Mouse (Mus musculus): ENCODE data around the gene Cfap70.

Gene Cfap70

GRCm38 (mm10) chr14:20423046-20423445 lies 29.0 kb downstream of the Cfap70 start:
- no peak for DNase-seq (ENCODE audit: low spot score)

- DNase-seq (ENCODE audit: low spot score): no peak
Measured at GRCm38 (mm10) chr14:20422257-20422656, 29.8 kb downstream of the Cfap70 start.

GRCm38 (mm10) chr14:20400071-20400470 lies 52.0 kb downstream of the Cfap70 start:
- no peak for DNase-seq (ENCODE audit: low spot score)

DNA sequence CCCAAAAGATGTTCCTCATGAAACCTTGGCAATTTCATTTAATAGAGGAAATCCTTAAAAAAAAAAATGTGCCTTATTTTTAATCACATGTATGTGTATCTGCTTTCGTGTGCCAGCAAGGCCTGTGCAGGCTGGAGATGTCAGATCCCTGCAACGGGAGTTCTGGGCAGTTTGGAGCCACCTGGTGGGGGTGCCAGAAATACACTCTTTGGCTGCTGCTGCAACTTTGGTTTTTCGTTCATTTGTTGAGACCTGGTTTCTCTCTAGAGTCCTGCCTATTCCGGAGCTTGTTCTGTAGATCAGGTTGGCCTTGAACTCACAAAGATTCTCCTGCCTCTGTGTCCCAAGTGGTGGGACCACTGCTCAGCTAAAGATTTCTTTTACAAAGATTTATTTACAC lies 53.2 kb downstream of the Cfap70 start:
- DNase-seq (ENCODE audit: low spot score): no peak

DNA sequence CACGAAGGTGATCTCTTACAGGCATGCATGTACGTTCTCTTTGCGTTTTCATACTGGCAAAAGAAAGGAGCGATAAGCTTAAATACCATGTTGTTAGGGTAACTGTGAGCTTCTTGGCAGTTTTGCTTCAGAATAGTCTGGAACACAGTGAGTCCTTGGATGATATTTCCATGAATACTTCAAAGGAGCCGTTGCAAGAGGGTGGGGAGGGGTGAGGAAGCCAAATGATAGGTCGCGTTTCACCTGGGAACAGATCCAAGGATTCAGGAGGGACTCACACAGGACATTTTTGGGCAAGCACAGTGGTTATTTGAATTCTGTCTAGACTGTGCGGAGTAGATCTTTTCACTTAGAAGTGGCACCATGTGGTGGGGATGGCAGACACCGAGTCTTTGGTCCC lies 54.8 kb downstream of the Cfap70 start:
- no peak for DNase-seq (ENCODE audit: low spot score)

DNA sequence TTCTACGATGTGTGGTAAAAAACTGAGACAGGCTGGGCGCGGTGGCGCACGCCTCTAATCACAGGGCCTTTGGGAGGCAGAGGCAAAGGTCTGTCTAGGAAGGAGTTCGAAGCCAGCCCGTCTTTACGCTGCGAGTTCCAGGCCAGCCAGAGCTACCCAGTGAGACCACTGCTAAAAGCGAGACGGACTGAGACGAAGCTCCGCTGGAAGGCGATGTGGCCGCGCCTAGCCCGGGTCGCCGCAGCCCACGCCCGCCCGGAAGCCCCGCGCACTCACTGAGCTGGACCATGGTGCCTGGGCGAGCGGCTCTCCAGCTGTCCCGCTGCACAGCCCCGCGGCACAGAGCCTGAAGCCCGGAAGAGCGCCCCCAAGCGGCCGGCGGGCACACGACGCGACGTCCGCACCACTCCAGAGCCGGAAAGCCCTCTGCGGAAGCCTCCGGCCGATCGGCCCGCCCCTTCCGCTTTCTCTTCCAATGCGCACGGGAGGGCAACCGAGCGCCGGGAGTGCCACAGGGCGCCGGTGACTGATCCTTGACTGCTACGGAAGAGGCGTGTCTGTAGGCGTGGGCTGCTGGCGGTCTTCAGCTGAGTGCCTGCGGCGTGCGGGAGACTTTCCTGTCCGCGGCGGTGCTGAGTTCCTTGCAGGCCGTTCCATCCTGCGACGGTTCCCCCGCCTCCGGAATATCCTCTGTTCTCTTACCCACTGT lies 58.7 kb downstream of the Cfap70 start, which contains the start of gene Mrps16:
Mrps16 (minus strand) TSS at position 430 of the 709 bp plus-strand sequence.
- DNase-seq (ENCODE audit: low spot score): peak; percentile 95

DNA sequence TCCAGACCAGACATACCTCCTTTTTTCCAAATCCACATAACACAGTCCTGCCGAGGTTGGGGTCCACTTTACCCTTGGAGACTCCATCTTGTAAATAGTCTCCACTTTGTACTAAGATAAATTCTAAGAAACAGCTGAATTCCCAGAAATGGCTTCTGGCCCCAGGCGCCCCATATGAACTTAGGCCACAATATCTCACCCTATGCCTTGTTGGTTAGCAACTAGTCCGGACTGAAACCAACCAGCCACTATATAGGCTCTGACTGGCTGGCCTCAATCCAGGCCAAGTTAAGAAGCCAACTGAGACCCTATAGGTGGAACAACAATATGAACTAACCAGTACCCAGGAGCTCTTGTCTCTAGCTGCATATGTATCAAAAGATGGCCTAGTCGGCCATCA lies 59.7 kb downstream of the Cfap70 start:
- no peak for DNase-seq (ENCODE audit: low spot score)

DNA sequence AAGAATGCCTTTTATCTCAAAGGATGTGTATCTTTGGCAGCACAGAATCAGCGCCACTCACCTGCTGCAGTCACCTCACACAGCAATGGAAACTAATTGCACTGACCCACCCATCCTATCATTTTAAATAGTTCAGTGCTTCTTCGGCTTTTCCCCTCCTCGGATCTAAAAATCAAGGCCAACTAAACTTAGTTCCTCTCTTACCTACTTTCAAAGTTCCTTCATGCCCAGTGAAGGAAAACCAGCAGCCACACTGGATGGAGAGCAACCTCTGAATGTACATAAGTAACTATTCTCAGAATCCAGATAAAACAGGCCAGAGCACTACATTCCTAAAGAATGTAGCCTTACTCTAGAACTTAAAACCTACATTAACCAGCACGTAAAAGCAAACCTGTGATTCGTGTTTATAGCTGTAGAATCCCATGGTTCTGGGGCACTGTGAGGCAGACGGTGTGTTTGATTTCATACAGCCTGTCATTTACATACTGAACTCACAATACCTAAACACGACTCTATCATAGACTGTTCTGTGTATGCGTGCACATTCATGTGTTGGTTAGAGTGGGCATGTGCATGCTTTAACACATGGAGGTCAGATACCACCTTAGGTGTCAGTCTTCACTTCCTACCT lies 62.5 kb downstream of the Cfap70 start:
- DNase-seq (ENCODE audit: low spot score): no peak

DNA sequence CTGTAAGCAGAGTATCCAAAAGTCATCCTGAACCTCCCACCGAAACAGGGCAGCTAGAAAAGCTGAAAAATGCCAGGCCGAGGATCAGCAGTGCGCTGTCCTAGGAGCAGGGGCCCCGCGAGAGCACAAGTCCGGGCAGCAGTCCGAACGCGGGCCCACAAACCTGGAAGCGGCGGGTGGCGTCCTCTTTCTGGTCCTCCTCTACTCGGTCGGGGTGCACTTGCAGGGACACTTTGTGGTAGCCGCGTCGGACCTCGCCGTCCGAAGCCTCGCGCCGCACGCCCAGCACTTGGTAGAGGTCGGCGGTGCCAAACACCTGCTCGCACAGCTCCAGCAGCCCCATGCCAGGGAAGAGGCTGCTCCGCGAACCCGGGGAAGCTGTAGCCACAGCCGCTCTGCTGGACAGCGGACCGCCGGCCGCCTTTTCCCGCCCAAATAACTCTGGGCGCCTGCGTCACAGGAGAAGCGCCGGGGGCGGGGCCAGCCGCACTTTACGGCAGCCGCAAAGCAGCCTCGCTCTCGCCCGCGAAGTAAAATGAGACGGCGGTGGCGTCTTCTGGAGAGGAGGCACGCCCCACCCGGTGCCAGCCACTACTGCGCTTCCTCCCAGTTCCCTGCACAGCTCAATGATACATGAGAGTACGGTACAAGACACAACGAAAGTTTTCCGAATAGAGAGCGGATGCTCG lies 63.4 kb downstream of the Cfap70 start, which contains the start of gene Dnajc9:
Dnajc9 (minus strand) TSS at position 470 of the 689 bp plus-strand sequence.
- DNase-seq (ENCODE audit: low spot score): peak; percentile 87

- DNase-seq (ENCODE audit: low spot score): no peak
Measured at GRCm38 (mm10) chr14:20379753-20380430, 72.1 kb downstream of the Cfap70 start.

GRCm38 (mm10) chr14:20379087-20379640 lies 72.9 kb downstream of the Cfap70 start:
- no peak for DNase-seq (ENCODE audit: low spot score)

GRCm38 (mm10) chr14:20378313-20379061 lies 73.5 kb downstream of the Cfap70 start:
- no peak for DNase-seq (ENCODE audit: low spot score)

DNA sequence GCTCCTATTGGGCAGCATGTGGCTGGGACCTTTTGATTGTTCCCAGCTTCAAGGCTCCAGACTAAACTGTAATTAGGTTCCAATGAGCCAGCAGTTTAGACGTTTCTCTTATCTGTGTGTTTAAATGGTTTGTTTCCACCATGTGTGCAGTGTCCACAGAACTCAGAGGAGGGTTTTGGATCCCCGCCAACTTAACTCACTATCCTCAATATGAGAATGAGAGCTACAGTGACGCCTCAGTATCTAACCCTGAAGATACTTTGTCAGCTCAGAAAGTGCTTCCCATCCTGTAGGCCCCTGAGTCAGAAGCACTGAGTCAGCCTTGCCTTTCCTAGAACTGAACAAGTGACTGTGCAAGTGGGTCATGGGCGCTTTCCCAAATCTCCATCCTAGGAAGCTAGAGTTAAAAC lies 74.9 kb downstream of the Cfap70 start:
- DNase-seq (ENCODE audit: low spot score): no peak

DNA sequence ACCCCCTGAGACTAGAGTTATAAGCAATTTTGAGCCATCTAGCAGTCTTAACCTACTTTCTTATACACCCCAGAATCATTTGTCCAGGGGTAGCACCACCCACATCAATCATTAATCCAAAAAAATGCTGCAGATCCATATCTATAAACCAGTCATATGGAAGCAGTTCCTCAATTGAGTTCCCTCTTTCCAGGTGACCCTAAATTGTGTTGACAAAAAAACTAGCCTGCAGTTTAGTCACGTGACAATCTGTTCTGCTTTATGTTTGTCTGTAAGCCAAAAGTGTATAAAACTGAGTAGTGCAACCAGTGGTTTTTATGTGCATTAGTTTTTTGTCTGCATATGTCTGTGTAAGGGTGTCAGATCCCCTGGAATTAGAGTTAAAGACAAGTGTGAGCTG lies 80.2 kb downstream of the Cfap70 start:
- no peak for DNase-seq (ENCODE audit: low spot score)

- no peak for DNase-seq (ENCODE audit: low spot score)
Measured at GRCm38 (mm10) chr14:20370798-20371197, 81.2 kb downstream of the Cfap70 start.

DNA sequence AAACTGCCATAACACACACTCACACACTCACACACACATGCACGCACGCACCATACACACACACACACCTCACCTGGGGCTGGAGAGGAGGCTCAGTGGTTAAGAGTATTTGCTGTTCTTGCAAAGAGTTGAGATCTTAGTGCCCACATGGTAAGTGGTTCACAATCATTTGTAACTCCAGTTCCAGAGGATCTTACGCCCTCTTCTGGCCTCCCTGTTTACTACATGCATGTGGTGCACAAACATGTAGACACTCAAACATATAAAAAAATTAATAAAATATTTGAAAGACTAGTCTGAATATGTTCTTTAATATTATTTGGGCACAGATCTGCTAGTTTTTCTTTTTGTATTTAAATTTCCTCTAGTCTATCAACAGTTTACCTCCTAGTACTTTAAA lies 83.8 kb downstream of the Cfap70 start:
- DNase-seq (ENCODE audit: low spot score): no peak

DNA sequence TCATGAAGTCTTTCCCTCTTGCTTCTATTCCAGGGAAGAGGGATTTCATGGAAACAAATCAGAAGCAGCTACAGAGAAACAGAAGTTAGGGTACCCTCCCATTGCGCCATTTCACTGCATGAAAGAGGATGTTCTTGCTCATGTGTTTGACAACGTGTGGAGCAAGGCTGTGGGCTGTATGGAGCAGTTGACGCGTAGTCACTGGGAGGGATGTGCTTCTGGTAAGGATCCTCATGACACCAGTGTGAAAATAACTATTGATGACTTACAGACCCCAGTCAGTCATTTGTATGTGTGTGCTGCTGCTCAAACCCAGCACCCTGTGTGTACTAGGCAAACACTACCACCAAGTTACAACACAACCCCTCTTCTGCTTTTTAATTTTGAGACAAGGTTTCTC lies 88.8 kb downstream of the Cfap70 start:
- no peak for DNase-seq (ENCODE audit: low spot score)

DNA sequence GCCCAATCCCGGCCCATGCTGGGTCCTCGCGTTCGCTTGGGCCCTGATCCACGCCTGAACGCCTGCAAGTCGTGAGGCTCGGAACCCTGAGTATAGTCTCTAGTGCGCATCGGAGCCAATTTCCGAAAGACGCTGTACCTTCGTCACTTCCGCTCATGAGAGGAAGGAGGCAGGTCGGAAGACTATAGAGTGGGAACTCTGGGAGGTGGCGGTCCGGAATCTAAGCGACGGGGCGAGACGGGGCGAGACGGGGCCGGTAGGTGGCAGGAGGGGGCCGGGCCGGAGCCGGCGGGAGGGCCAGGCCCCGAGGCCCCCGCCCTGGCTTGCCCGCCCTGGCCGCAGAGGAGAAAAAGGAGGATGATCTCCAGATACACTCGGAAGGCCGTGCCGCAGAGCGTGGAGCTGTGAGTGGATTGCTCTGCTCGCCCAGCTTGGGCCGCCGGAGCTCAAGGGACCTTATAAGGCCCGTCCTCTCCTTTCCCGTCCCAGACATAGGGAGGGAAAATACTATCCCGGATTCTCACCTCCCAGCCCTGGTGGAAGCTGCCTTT lies 104.0 kb downstream of the Cfap70 start, which contains the start of the genes Ecd and Fam149b:
Ecd (minus strand) TSS at position 131 of the 551 bp plus-strand sequence.
Fam149b (plus strand) TSS at position 172 of the 551 bp plus-strand sequence.
- peak; percentile 87 for DNase-seq (ENCODE audit: low spot score)

GRCm38 (mm10) chr14:20347441-20347990 lies 104.5 kb downstream of the Cfap70 start:
- no peak for DNase-seq (ENCODE audit: low spot score)

GRCm38 (mm10) chr14:20345885-20346284 lies 106.1 kb downstream of the Cfap70 start:
- DNase-seq (ENCODE audit: low spot score): no peak

Data from ovary, adult 18-20 months (tissue).